Mouse (Mus musculus) megakaryocyte, embryonic 14.5 days (primary cell): ENCODE measurements around the gene Gnai2.

ENCODE experiments used
- FLI1 ChIP-seq: IDR thresholded peaks from 2 replicates; pipeline ENCODE4 v1.6.1; 2012; ENCODE audit warnings: low read length, inconsistent platforms, mixed read lengths
- GATA1 ChIP-seq: IDR thresholded peaks from 3 replicates; pipeline ENCODE4 v1.6.1; 2012; ENCODE audit warnings: mixed read lengths, low read length, inconsistent platforms, borderline replicate concordance

GRCm38 (mm10) chr9:107611456-107612190, 23.5 kb downstream of the Gnai2 start:
- TF ChIP-seq GATA1 (no peak), FLI1 (no peak)
